Mouse (Mus musculus): ENCODE measurements around the gene Hoxb2.

The Hoxb2 gene

GRCm38 (mm10) chr11:96316696-96317607 lies 33.4 kb upstream of the Hoxb2 start:
- DNase-seq (ENCODE audit: low spot score) = no peak

- DNase-seq (ENCODE audit: low spot score) = no peak
Observed at GRCm38 (mm10) chr11:96317608-96318367, 32.5 kb upstream of the Hoxb2 start, which contains the start of gene Hoxb4. TSS of gene Hoxb4 (plus strand) at chr11:96318267.

- DNase-seq (ENCODE audit: low spot score) = no peak
Observed at GRCm38 (mm10) chr11:96318368-96319070, 31.8 kb upstream of the Hoxb2 start.

GRCm38 (mm10) chr11:96319071-96319902 lies 31.0 kb upstream of the Hoxb2 start:
- no peak for DNase-seq (ENCODE audit: low spot score)

GRCm38 (mm10) chr11:96319910-96320309 lies 30.4 kb upstream of the Hoxb2 start:
- no peak for DNase-seq (ENCODE audit: low spot score)

DNA sequence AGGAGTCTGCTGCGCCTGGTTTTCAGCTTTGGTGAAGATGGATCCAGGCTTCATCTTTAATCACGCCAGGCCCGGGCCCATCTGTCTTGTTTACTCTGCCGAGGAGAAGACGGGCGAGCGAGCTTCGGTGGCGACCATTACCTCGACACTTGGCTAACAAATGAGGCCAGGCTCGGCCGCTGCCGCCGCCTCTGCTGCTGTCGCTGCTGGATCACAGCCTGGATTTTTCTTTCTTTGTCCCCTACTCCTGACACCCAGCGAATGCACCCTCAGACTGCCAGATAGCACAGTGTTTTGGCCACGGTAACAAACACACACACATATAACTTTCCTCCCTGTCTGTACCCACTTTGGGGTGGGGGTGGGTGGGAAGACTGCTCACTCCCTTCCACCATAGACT lies 29.6 kb upstream of the Hoxb2 start:
- no peak for DNase-seq (ENCODE audit: low spot score)

DNA sequence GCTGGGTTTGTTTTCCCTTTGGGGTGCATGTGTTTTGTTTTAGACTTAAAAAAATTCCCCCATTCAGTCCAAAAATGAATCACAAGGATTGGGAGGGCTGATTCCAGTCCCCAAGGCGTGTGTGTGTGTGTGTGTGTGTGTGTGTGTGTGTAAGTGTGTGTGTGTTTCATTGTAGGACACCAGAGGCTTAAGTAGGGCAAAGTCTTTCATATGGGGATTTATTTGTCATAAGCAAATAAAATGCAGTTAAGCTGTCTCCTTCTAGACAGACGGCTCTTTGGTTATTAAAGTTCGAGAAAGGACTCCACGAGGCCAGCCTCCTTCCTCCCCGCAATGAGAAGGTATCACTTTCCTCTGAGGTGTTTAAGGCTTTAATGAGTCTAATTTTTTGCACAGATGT lies 28.5 kb upstream of the Hoxb2 start:
- DNase-seq (ENCODE audit: low spot score) = no peak

- no peak for DNase-seq (ENCODE audit: low spot score)
Observed at GRCm38 (mm10) chr11:96322738-96323137, 27.6 kb upstream of the Hoxb2 start.

DNA sequence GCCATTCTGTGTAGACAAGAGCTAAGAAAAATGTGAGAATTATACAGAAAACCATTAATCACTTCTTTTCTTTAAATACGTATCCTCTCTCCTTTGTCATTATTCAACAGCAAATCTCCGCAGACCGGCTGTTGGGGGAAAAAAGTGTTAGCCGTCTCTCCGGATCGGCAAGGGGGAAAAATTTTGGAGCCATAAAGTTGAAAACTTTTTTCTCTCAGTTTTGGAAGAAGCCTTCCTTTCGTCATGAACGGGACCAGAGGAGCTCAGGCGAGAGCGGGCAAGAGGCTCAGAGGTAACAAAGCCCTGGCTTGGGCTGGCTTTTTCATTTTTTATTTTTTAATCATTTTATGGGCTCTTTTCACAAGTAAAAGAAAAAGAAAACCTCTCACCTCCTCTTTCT lies 27.2 kb upstream of the Hoxb2 start, which contains the start of gene Hoxb3:
Hoxb3 (plus strand) TSS at position 173 of the 400 bp plus-strand sequence.
- no peak for DNase-seq (ENCODE audit: low spot score)

- DNase-seq (ENCODE audit: low spot score) = no peak
Observed at GRCm38 (mm10) chr11:96324125-96324524, 26.2 kb upstream of the Hoxb2 start.

- DNase-seq (ENCODE audit: low spot score) = no peak
Observed at GRCm38 (mm10) chr11:96324965-96325364, 25.4 kb upstream of the Hoxb2 start.

DNA sequence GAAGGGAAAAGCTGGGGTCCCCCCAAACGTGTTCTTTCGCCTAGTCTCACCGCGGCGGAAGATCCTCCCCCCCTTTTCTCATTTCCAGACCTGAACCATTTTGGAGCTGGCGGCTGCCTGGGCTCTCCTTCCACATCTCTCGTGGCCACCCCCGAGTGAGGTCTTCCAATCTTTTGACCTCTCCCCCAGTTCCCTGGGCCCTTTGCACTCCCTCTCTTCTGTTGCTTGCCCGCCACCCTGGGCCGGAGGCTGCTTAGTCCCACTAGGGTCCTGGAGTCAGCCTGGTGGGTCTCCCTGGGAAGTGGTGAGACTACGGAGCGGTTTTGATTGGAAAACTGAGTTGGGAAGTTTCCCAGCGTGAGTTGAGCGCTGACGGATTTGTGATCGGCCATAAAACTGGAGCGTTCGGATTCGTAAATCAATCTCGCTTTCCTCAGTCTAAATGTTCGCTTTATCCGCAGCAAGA lies 24.5 kb upstream of the Hoxb2 start:
- DNase-seq (ENCODE audit: low spot score) = no peak

DNA sequence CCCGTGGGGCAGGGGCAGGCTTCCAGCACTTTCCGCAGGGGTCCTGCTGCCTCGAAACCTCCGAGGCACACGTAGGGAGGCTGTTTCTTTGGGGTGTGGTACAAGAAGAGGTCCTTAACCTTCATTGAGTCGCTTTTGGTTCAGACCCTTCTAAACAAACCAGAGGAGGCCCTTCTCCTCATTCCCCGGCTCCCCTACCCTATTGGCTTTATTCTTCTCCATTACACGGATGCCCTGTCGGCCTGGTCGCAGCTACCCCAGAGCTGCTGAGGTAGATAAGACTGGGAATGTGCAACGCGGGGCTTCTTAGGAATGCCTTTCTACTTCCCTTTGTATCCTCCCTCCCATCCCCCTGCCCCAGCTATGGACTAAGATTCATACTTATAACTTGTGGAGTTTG lies 23.6 kb upstream of the Hoxb2 start:
- DNase-seq (ENCODE audit: low spot score) = no peak

GRCm38 (mm10) chr11:96327122-96327521 lies 23.2 kb upstream of the Hoxb2 start:
- DNase-seq (ENCODE audit: low spot score) = no peak

GRCm38 (mm10) chr11:96327750-96328149 lies 22.6 kb upstream of the Hoxb2 start:
- DNase-seq (ENCODE audit: low spot score) = no peak

- no peak for DNase-seq (ENCODE audit: low spot score)
Observed at GRCm38 (mm10) chr11:96328605-96329004, 21.7 kb upstream of the Hoxb2 start.

DNA sequence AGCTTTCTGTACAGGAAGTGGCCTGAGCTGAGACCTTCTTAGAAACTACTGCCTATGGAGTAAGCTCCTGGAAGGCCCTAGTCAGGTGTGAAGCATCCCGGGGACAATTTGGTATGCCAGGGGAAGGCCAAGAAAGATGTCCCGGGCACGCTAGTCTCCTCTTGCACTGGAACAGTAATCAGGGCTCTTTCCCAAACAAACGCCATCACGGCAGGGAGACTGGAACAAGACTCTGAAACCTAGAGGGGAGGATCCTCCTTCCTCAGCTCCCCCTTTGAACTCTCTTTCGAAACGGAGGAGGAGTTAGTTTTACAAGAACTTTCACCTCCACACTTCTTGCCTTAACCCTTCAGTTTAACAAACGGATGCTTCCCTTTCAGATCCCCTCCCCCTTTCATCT lies 18.2 kb upstream of the Hoxb2 start:
- no peak for DNase-seq (ENCODE audit: low spot score)

GRCm38 (mm10) chr11:96332618-96333032 lies 17.7 kb upstream of the Hoxb2 start:
- no peak for DNase-seq (ENCODE audit: low spot score)

DNA sequence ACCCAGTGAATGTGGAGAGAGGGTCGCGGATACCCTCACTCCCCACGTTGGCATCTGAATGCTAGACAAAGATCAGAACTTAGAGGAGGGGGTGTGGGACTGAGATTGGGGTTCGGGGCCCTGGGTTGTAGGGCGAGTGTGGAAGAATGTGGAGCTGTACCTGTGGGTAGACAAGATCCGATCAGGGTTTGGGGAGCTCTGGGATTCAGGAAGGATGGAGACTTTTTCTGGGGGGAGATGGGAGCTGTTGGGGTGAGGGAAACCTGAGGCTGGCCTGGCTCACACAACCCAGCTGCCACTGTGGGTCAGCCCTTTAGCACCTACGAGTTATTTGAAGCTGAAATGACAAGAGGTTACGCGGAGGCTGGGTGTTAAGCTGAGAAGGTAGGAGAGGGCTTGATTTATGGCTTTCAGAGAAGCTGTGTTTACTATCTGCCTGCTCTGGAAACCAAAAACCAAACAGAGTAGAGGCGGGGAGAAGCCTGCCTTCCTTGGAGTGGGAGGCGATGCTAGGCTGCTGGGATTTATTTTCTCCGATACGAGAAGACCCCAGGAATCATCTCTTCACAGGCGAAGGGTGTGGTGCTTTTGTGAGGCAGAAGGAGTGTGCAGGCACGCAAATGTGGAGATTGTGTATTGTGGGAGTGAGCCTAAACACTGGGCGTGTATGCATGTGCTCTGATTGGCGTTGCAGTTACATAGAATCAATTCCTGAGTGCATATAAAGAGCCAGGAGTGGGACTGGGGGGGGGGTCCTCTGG lies 16.9 kb upstream of the Hoxb2 start:
- no peak for DNase-seq (ENCODE audit: low spot score)

DNA sequence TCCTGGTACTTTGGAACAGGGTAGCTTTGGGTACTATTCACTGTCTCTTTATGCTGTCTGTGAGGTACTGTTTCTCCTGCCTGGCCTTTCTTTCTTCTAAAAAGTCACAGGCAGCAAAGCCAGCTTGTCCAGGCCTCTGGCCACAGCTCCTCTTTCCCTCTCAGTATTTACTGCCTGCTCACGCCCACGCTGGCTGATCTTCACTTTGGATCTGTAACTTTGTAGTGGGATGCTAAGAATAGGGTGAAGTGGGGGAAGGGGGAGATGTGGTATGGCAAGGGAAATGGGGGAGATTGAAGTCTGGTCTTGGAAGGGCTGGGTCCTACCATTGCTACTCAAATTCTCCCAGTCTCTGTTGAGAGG lies 16.3 kb upstream of the Hoxb2 start:
- DNase-seq (ENCODE audit: low spot score) = no peak

- no peak for DNase-seq (ENCODE audit: low spot score)
Observed at GRCm38 (mm10) chr11:96334998-96335397, 15.3 kb upstream of the Hoxb2 start.

Measured in urinary bladder, postnatal 25 days (tissue).